Mouse (Mus musculus) neural tube, embryonic 11.5 days (tissue): ENCODE measurements at regions not wholly inside any gene's neighbourhood (a gene's known extent, or its start where the extent isn't known, plus 50 kb on each side); places are given as distances from the start of the nearest gene placed in this dataset.

Experiments used
- ATAC-seq: fragments of 200-750 bp; cut with Nextera tagmentation; 2 replicates; pipeline ENCODE4 v1.8.0; 2017; ENCODE audit warnings: moderate number of reproducible peaks, mild to moderate bottlenecking, moderate TSS enrichment, moderate library complexity; ENCODE audit not compliant: insufficient read depth, low FRiP score, low TSS enrichment
- DNase-seq: peaks from one replicate; pipeline ENCODE4 v3.0.0-alpha.2; 2015; ENCODE audit warnings: low spot score
- H3K27ac ChIP-seq: fragments of 300-500 bp; sonication (generic); 2 replicates; pipeline ENCODE4 v1.5.1; 2014; ENCODE audit warnings: low read depth, mild to moderate bottlenecking, low read length
- H3K27me3 ChIP-seq: fragments of 300-500 bp; sonication (generic); 2 replicates; pipeline ENCODE4 v1.6.1; 2014; ENCODE audit warnings: mild to moderate bottlenecking, low read length, mixed read lengths; ENCODE audit not compliant: control insufficient read depth, insufficient read depth
- H3K36me3 ChIP-seq: fragments of 300-500 bp; sonication (generic); 2 replicates; pipeline ENCODE4 v1.6.1; 2014; ENCODE audit warnings: mild to moderate bottlenecking, low read length, moderate library complexity, mixed read lengths; ENCODE audit not compliant: control insufficient read depth, insufficient read depth
- H3K4me1 ChIP-seq: fragments of 300-500 bp; sonication (generic); 2 replicates; pipeline ENCODE4 v1.6.1; 2014; ENCODE audit warnings: low read length, mixed read lengths; ENCODE audit not compliant: control insufficient read depth, insufficient read depth
- H3K4me2 ChIP-seq: fragments of 300-500 bp; sonication (generic); 2 replicates; pipeline ENCODE4 v1.6.1; 2014; ENCODE audit warnings: low read depth, mild to moderate bottlenecking, moderate library complexity
- H3K4me3 ChIP-seq: fragments of 300-500 bp; sonication (generic); 2 replicates; pipeline ENCODE4 v1.5.1; 2014; ENCODE audit warnings: low read depth, low read length
- H3K9ac ChIP-seq: fragments of 300-500 bp; sonication (generic); 2 replicates; pipeline ENCODE4 v1.6.1; 2014; ENCODE audit warnings: mild to moderate bottlenecking, low read length
- H3K9me3 ChIP-seq: fragments of 300-500 bp; sonication (generic); 2 replicates; pipeline ENCODE4 v1.6.1; 2016; ENCODE audit warnings: low read length; ENCODE audit not compliant: control insufficient read depth
- WGBS: fragments of 180-500 bp; shearing (Covaris S2); extraction: QIAGEN DNeasy Blood & Tissue Kit; methylation state at CpG from one replicate; pipeline ENCODE4 v1.1.7; 2014; 5-methylcytosine and 5-hydroxymethylcytosine counted together

GRCm38 (mm10) chr12:92509494-92509893 is 660.5 kb upstream of the Sel1l start:
- Histone ChIP-seq H3K9me3 (no peaks in the 10 kb centered on the region), H3K36me3 (no peaks in the 10 kb centered on the region), H3K4me2 (no peak overlapping the region), H3K27me3 (no peaks in the 10 kb centered on the region), H3K4me1 (no peaks in the 10 kb centered on the region), H3K9ac (no peak overlapping the region), H3K27ac (no peak overlapping the region), H3K4me3 (no peak overlapping the region)
- DNase-seq (no peak), ATAC-seq (no peak)
- WGBS = 87% methylated on average over 7 of the region's 7 CpGs

GRCm38 (mm10) chr12:92508796-92509489 is 660.0 kb upstream of the Sel1l start:
- ATAC-seq (no peak), DNase-seq (no peak)
- Histone ChIP-seq H3K9me3 (no peaks in the 10 kb centered on the region), H3K27ac (no peak overlapping the region), H3K9ac (no peak overlapping the region), H3K4me3 (no peak overlapping the region), H3K4me1 (no peaks in the 10 kb centered on the region), H3K27me3 (no peaks in the 10 kb centered on the region), H3K36me3 (no peaks in the 10 kb centered on the region), H3K4me2 (no peak overlapping the region)
- 88% methylated on average over 5 of the region's 5 CpGs for WGBS

GRCm38 (mm10) chr12:92483984-92484383 is 635.0 kb upstream of the Sel1l start:
- Histone ChIP-seq H3K4me2 (no peak overlapping the region), H3K36me3 (no peaks in the 10 kb centered on the region), H3K27me3 (no peaks in the 10 kb centered on the region), H3K27ac (no peak overlapping the region), H3K9me3 (no peaks in the 10 kb centered on the region), H3K9ac (no peak overlapping the region), H3K4me3 (no peak overlapping the region), H3K4me1 (no peaks in the 10 kb centered on the region)
- ATAC-seq (no peak), DNase-seq (no peak)
- WGBS = 76% methylated on average over 1 of the region's 1 CpGs

DNA sequence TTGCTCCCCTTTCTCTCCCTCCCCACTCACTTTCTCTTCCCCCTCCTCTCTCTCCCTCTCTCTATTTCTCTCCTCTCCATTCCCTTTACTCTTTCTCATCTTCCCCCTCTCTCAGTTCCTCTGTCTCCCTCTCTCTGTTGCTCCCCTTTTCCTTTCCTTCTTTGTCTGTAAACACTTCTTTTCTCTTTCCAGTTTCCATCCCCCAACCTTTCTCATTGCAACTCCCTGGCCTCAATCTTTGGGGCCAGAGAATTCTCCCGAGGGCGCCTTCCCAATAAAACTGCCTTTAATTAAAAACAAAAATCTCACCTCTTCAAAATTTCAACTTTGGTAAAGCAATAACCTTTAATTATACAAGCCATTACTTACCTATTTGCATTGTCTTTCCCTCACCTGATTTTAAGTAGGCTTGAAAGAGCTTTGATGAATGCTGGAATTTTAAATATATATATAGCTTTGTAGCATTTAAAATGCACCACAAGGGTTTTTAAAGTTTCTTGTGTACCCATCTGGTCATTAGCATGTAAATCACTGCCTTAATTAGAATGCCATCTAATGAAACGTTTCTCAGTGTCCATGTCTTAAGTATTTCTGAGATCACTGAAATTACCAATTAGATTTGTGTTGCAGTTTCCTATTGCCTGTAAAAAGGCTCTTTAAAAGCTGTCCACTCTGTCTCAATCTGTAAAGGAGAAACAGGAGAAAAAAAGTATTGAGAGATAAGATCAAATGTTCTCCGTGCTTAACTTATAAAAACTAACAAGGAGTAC is 625.5 kb upstream of the Sel1l start:
- whole genome bisulfite sequencing = 59% methylated on average over 4 of the region's 4 CpGs
- no peak for DNase-seq
- H3K9ac ChIP-seq = no peak overlapping the region

DNA sequence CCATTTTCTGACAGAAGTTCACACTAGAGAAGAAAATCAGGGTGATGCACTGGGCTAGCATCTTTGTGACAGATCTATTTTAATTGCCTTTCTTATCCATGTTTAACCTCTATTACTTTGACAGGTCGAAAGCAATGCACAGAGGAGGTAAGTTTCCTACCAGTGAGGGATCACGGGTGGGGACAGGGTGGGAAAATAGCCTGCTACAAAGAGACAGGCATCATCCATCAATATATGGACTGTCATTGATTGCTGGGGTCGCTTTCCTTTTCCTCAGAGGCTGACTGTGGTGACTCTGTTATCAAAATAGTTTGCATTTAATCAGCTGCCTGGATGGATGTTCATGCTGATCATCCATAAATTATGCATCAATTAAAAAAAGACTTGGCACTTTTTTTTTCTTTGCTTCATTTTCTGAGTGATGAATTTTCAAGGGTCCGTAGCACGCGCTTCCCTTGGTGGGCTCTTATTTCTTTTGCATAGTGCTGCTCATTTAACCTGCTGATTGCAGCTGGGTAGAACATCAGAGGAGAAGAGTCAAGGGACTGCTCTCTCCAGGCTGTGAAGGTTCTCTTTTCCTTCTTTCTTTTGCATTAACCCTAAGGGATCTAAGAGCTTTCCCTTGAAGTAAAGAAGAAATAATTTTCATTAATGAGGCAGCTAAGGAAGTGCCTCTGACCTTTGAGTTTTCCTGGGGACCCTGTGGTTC is 602.3 kb upstream of the Sel1l start:
- no peak overlapping the region for H3K27ac ChIP-seq
- H3K9me3 ChIP-seq = no peaks in the 10 kb centered on the region
- 71% methylated on average over 6 of the region's 6 CpGs for WGBS
- no peaks in the 10 kb centered on the region for H3K36me3 ChIP-seq
- H3K27me3 ChIP-seq = no peaks in the 10 kb centered on the region
- no peaks in the 10 kb centered on the region for H3K4me1 ChIP-seq
- H3K4me2 ChIP-seq = no peak overlapping the region
- no peak overlapping the region for H3K9ac ChIP-seq
- no peak for DNase-seq
- no peak overlapping the region for H3K4me3 ChIP-seq
- ATAC-seq = no peak

More for the DNA sequence above, 625.5 kb upstream of the Sel1l start:
- Histone ChIP-seq H3K27ac (no peak overlapping the region), H3K9me3 (no peaks in the 10 kb centered on the region), H3K4me3 (no peak overlapping the region), H3K4me1 (no peaks in the 10 kb centered on the region), H3K36me3 (no peaks in the 10 kb centered on the region), H3K27me3 (no peaks in the 10 kb centered on the region), H3K4me2 (no peak overlapping the region)
- no peak for ATAC-seq

DNA sequence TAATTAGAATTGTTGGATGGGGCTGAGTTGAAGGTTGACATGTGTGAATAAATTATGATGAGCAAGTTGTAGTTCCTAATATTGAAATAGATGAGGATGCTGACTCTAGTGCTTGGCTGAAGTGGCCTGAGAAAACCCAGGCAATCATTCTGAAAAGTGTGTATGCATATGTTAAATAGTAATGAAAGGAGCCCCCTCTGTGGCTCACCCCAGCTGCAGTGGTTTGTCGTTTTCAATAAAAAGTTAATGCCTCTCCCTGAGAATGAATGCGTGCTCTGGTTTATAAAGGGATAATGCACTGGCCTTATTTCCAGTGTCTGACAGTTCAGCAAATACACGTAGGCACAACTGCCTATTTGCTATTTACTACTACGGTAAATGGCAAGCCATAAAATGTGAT is 569.5 kb upstream of the Sel1l start:
- H3K27me3 ChIP-seq = no peaks in the 10 kb centered on the region
- DNase-seq (no peak), ATAC-seq (no peak)
- H3K27ac ChIP-seq = no peak overlapping the region
- no peaks in the 10 kb centered on the region for H3K36me3 ChIP-seq
- no peak overlapping the region for H3K4me3 ChIP-seq
- no peaks in the 10 kb centered on the region for H3K4me1 ChIP-seq
- 69% methylated on average over 4 of the region's 4 CpGs for WGBS
- H3K4me2 ChIP-seq = no peak overlapping the region
- no peak overlapping the region for H3K9ac ChIP-seq
- no peaks in the 10 kb centered on the region for H3K9me3 ChIP-seq

- Histone ChIP-seq H3K27ac (no peak overlapping the region), H3K27me3 (no peaks in the 10 kb centered on the region), H3K4me3 (no peak overlapping the region), H3K9me3 (no peaks in the 10 kb centered on the region), H3K36me3 (no peaks in the 10 kb centered on the region), H3K9ac (no peak overlapping the region), H3K4me2 (no peak overlapping the region), H3K4me1 (no peaks in the 10 kb centered on the region)
- ATAC-seq (no peak), DNase-seq (no peak)
Observed at GRCm38 (mm10) chr12:92405506-92405905, 556.5 kb upstream of the Sel1l start.

GRCm38 (mm10) chr12:92400987-92401386 is 552.0 kb upstream of the Sel1l start:
- no peak overlapping the region for H3K9ac ChIP-seq
- ATAC-seq (no peak), DNase-seq (no peak)
- H3K27me3 ChIP-seq = no peaks in the 10 kb centered on the region
- H3K27ac ChIP-seq = no peak overlapping the region
- H3K4me1 ChIP-seq = no peaks in the 10 kb centered on the region
- no peaks in the 10 kb centered on the region for H3K36me3 ChIP-seq
- no peaks in the 10 kb centered on the region for H3K9me3 ChIP-seq
- 31% methylated on average over 1 of the region's 1 CpGs for WGBS
- no peak overlapping the region for H3K4me2 ChIP-seq
- no peak overlapping the region for H3K4me3 ChIP-seq
